Mouse (Mus musculus) hindbrain, embryonic 11.5 days (tissue): ENCODE results near the gene Gm16440. TPM values are rescaled to one million over a fixed set of nuclear protein-coding genes. Genes with fewer than 3 reads are reported as not detected.
A peak's percentile ranks its signal among the peaks of the same experiment; 100 is the strongest.
"Not testable (repeated sequence)": the region's sequence is repeated elsewhere in the genome, so short reads cannot be mapped to it uniquely, and the experiment has no call there.

Source experiments
- ATAC-seq: fragments of 200-750 bp; cut with Nextera tagmentation; 2 replicates; pipeline ENCODE4 v1.8.0; 2017; ENCODE audit warnings: mild to moderate bottlenecking, moderate TSS enrichment, moderate library complexity; ENCODE audit not compliant: low FRiP score
- DNase-seq: peaks from one replicate; pipeline ENCODE4 v3.0.0-alpha.2; 2015; ENCODE audit warnings: low spot score
- H3K27ac ChIP-seq: fragments of 300-500 bp; sonication (generic); 2 replicates; pipeline ENCODE4 v1.5.1; 2014; ENCODE audit warnings: mild to moderate bottlenecking, low read depth, low read length
- H3K27me3 ChIP-seq: fragments of 300-500 bp; sonication (generic); 2 replicates; pipeline ENCODE4 v1.6.1; 2014; ENCODE audit warnings: mild to moderate bottlenecking, low read length, moderate library complexity, mixed read lengths; ENCODE audit not compliant: control insufficient read depth, insufficient read depth
- H3K36me3 ChIP-seq: fragments of 300-500 bp; sonication (generic); 2 replicates; pipeline ENCODE4 v1.6.1; 2014; ENCODE audit warnings: mild to moderate bottlenecking, low read length, moderate library complexity, mixed read lengths; ENCODE audit not compliant: control insufficient read depth, insufficient read depth
- H3K4me1 ChIP-seq: fragments of 300-500 bp; sonication (generic); replicated peaks from 2 replicates; pipeline ENCODE4 v1.6.1; 2014; ENCODE audit warnings: low read length, mixed read lengths; ENCODE audit not compliant: control insufficient read depth, insufficient read depth
- H3K4me2 ChIP-seq: fragments of 300-500 bp; sonication (generic); replicated peaks from 2 replicates; pipeline ENCODE4 v1.6.1; 2014; ENCODE audit warnings: mild to moderate bottlenecking, low read depth, low read length
- H3K4me3 ChIP-seq: fragments of 300-500 bp; sonication (generic); 2 replicates; pipeline ENCODE4 v1.5.1; 2014; ENCODE audit warnings: low read depth, low read length
- H3K9ac ChIP-seq: fragments of 300-500 bp; sonication (generic); 2 replicates; pipeline ENCODE4 v1.6.1; 2014; ENCODE audit warnings: low read depth, low read length
- H3K9me3 ChIP-seq: fragments of 300-500 bp; sonication (generic); 2 replicates; pipeline ENCODE4 v1.6.1; 2016; ENCODE audit warnings: low read length; ENCODE audit not compliant: control insufficient read depth
- WGBS: fragments of 180-500 bp; shearing (Covaris S2); extraction: QIAGEN DNeasy Blood & Tissue Kit; methylation state at CpG from one replicate; pipeline ENCODE4 v1.1.7; 2014; 5-methylcytosine and 5-hydroxymethylcytosine counted together
- polyA plus RNA-seq: library from polyadenylated mRNA; unstranded; fragments of >200 nt; fragmentation: Nextera tagmentation; extraction: Ambion mirVana; gene quantifications from 2 replicates; pipeline ENCODE4 v1.2.1, GENCODE M21; 2014

The Gm16440 gene
- not detected in 2 replicates for polyA plus RNA-seq

- H3K4me3 ChIP-seq, H3K9ac ChIP-seq, DNase-seq, H3K27me3 ChIP-seq, H3K4me1 ChIP-seq, H3K9me3 ChIP-seq, H3K36me3 ChIP-seq, H3K4me2 ChIP-seq, H3K27ac ChIP-seq, ATAC-seq: not testable (repeated sequence)
- WGBS: 84% methylated on average over 2 of the region's 4 CpGs
Observed at GRCm38 (mm10) chr14:6390219-6390618, at the start of gene Gm16440. Gene Gm16440 (minus strand): TSS chr14:6390319.

GRCm38 (mm10) chr14:6426766-6427165, 36.6 kb upstream of the Gm16440 start:
- H3K36me3 ChIP-seq, H3K9ac ChIP-seq, H3K9me3 ChIP-seq, H3K4me1 ChIP-seq, H3K4me2 ChIP-seq, H3K27me3 ChIP-seq, H3K27ac ChIP-seq, H3K4me3 ChIP-seq, DNase-seq, ATAC-seq: not testable (repeated sequence)
- no CpG with 5 or more reads among the region's 42 CpGs for WGBS

- ATAC-seq, H3K27ac ChIP-seq, H3K27me3 ChIP-seq, DNase-seq, H3K36me3 ChIP-seq, H3K4me1 ChIP-seq, H3K9ac ChIP-seq, H3K4me3 ChIP-seq, H3K9me3 ChIP-seq: not testable (repeated sequence)
- 34% methylated on average over 18 of the region's 22 CpGs for WGBS
- 0 out of 2 replicates have a peak overlapping the region, but pooled peaks have one; percentile 23 for H3K4me2 ChIP-seq
Observed at GRCm38 (mm10) chr14:6426353-6426752, 36.2 kb upstream of the Gm16440 start.

- not testable (repeated sequence) for ATAC-seq, H3K27ac ChIP-seq, DNase-seq, H3K27me3 ChIP-seq, H3K36me3 ChIP-seq, H3K4me3 ChIP-seq, H3K9me3 ChIP-seq, H3K4me1 ChIP-seq, H3K9ac ChIP-seq, H3K4me2 ChIP-seq
- no CpG with 5 or more reads among the region's 2 CpGs for WGBS
Observed at GRCm38 (mm10) chr14:6412382-6412781, 22.3 kb upstream of the Gm16440 start, which contains the start of gene Gm3591. Gene Gm3591 (minus strand): TSS chr14:6412482.

GRCm38 (mm10) chr14:6343578-6343977, 46.5 kb downstream of the Gm16440 start, which contains the start of gene Gm3618:
Gene Gm3618 (minus strand): TSS chr14:6343678.
- no CpG with 5 or more reads among the region's 10 CpGs for WGBS
- not testable (repeated sequence) for H3K27me3 ChIP-seq, H3K9ac ChIP-seq, H3K27ac ChIP-seq, ATAC-seq, H3K4me3 ChIP-seq, H3K4me1 ChIP-seq, H3K4me2 ChIP-seq, H3K36me3 ChIP-seq, H3K9me3 ChIP-seq, DNase-seq

Other genes with a start within 250 kb of the Gm16440 start
- gene Gm21560, start 171.0 kb downstream of the Gm16440 start, polyA plus RNA-seq: not detected in 2 replicates
- 2.0 and 2.3 TPM in 2 replicates for gene Gm3411, start 103.1 kb downstream of the Gm16440 start, polyA plus RNA-seq
- gene Gm21103, start 85.5 kb downstream of the Gm16440 start, polyA plus RNA-seq: not detected in 2 replicates
- not detected in 2 replicates for gene Gm3618, start 46.6 kb downstream of the Gm16440 start, polyA plus RNA-seq
- 1.8 and 1.9 TPM in 2 replicates for gene Gm3591, start 22.2 kb upstream of the Gm16440 start, polyA plus RNA-seq
- not detected in 2 replicates for gene Gm3594, start 54.3 kb upstream of the Gm16440 start, polyA plus RNA-seq
- gene Gm8356, start 147.0 kb upstream of the Gm16440 start, polyA plus RNA-seq: not detected in 2 replicates
- gene Gm3629, start 200.3 kb upstream of the Gm16440 start, polyA plus RNA-seq: 0.23 and 0.35 TPM in 2 replicates
- not detected in 2 replicates for gene Gm3460, start 232.1 kb upstream of the Gm16440 start, polyA plus RNA-seq